Comparison of ENCODE assay signal across 8 mouse cellular contexts in genomic region chr6:84425823-84426222, GRCm38 (mm10).
A peak's percentile ranks its signal among the peaks of the same experiment; 100 is the strongest.
DNase-seq lines count a peak whose midpoint lies in the region; ATAC-seq and TF ChIP-seq lines count a peak whose summit lies in the region.

No protein-coding gene starts in this region.

- no peaks in the 10 kb centered on the region for H3K36me3 ChIP-seq in kidney, embryonic 15.5 days
- no peaks in the 10 kb centered on the region for H3K36me3 ChIP-seq in liver, embryonic 14.5 days (replicated peaks; ENCODE audit: control insufficient read depth, insufficient read depth, low read depth)
- no peaks in the 10 kb centered on the region for H3K36me3 ChIP-seq in stomach, embryonic 16.5 days (ENCODE audit: control insufficient read depth, insufficient read depth, low read length)

- ATAC-seq in kidney, embryonic 15.5 days (replicated peaks; ENCODE audit: low FRiP score), result no peak
- peak; percentile 62 for ATAC-seq in Patski
- peak; percentile 63 to 69; a peak in 3 of 4 replicates for ATAC-seq in hematopoietic stem cell, adult 5-6 weeks (replicated peaks in 1 of 2; ENCODE audit: insufficient read depth in 1 of 2, low FRiP score in 2 of 2, low TSS enrichment in 1 of 2, low read depth in 1 of 2, poor library complexity in 2 of 2, severe bottlenecking in 2 of 2)
- ATAC-seq in liver, embryonic 14.5 days (ENCODE audit: insufficient read depth), result no peak
- ATAC-seq in stomach, embryonic 16.5 days (ENCODE audit: insufficient read depth, low FRiP score), result peak; percentile 39; the same call in 1 of the 2 replicates

- 39% methylated on average over 4 of the region's 4 CpGs for WGBS in kidney, embryonic 15.5 days
- WGBS in liver, embryonic 14.5 days (ENCODE audit: insufficient replicate concordance), result 37% methylated on average over 4 of the region's 4 CpGs
- 38% methylated on average over 4 of the region's 4 CpGs for WGBS in stomach, embryonic 16.5 days

- TF ChIP-seq EP300 in liver, embryonic 14.5 days (IDR thresholded peaks at IDR 0.05; ENCODE audit: low read depth), result no peak

- CTCF ChIA-PET in Patski (lab: Charles Lee), result interaction anchor here (1.0 to 3.3 kb wide), 2 partner anchors 18 to 165 kb away, joined by 3 to 20 read pairs; no protein-coding TSS in a partner anchor

- H3K4me2 ChIP-seq in kidney, embryonic 15.5 days, result no peak overlapping the region
- H3K4me2 ChIP-seq in liver, embryonic 14.5 days (ENCODE audit: low read depth), result no peak overlapping the region
- no peak overlapping the region for H3K4me2 ChIP-seq in stomach, embryonic 16.5 days (ENCODE audit: low read depth, low read length)

- H3K9ac ChIP-seq in kidney, embryonic 15.5 days, result no peak overlapping the region
- H3K9ac ChIP-seq in liver, embryonic 14.5 days (replicated peaks), result no peak overlapping the region
- no peak overlapping the region for H3K9ac ChIP-seq in stomach, embryonic 16.5 days (ENCODE audit: low read length)

- no peak overlapping the region for H3K27ac ChIP-seq in kidney, embryonic 15.5 days
- no peak overlapping the region for H3K27ac ChIP-seq in liver, embryonic 14.5 days
- H3K27ac ChIP-seq in stomach, embryonic 16.5 days (ENCODE audit: low read length), result no peak overlapping the region

- peak; percentile 15 for DNase-seq in kidney, adult 18-20 months
- no peak for DNase-seq in Patski (ENCODE audit: low read depth, low spot score)
- peak; percentile 71 to 84 for DNase-seq in cerebellum, postnatal 25 days
- DNase-seq in liver, embryonic 14.5 days (ENCODE audit: low read depth in 3 of 3, low spot score in 3 of 3), result no peak
- DNase-seq in urinary bladder, postnatal 25 days (ENCODE audit: low spot score), result no peak

- H3K27me3 ChIP-seq in kidney, embryonic 15.5 days, result peaks cover 99% of the 10 kb centered on the region
- H3K27me3 ChIP-seq in Patski, result peaks cover 15% of the 10 kb centered on the region
- no peaks in the 10 kb centered on the region for H3K27me3 ChIP-seq in liver, embryonic 14.5 days (ENCODE audit: control insufficient read depth, insufficient read depth, low read length)
- H3K27me3 ChIP-seq in stomach, embryonic 16.5 days (ENCODE audit: control insufficient read depth, insufficient read depth, low read length), result no peaks in the 10 kb centered on the region; the same call in 1 of the 2 replicates

- no peak overlapping the region for H3K4me3 ChIP-seq in kidney, embryonic 15.5 days (replicated peaks)
- H3K4me3 ChIP-seq in liver, embryonic 14.5 days (ENCODE audit: insufficient read depth in 1 of 2, low read depth in 2 of 2, low read length in 2 of 2), result no peak overlapping the region
- no peak overlapping the region for H3K4me3 ChIP-seq in stomach, embryonic 16.5 days (replicated peaks; ENCODE audit: low read length)

- peak; percentile 93 for TF ChIP-seq CTCF in Patski (IDR thresholded peaks at IDR 0.05)
- peak; percentile 71 for TF ChIP-seq CTCF in liver, embryonic 14.5 days (IDR thresholded peaks at IDR 0.05; ENCODE audit: low read depth)

- in situ Hi-C loops in Patski (cut with MboI; ENCODE audit: low pct_unique_long_range_greater_than_20kb), result no loop called here

- no peaks in the 10 kb centered on the region for H3K4me1 ChIP-seq in kidney, embryonic 15.5 days
- H3K4me1 ChIP-seq in liver, embryonic 14.5 days (replicated peaks; ENCODE audit: control insufficient read depth in 2 of 2, insufficient read depth in 2 of 2, low read length in 1 of 2), result no peaks in the 10 kb centered on the region
- no peaks in the 10 kb centered on the region for H3K4me1 ChIP-seq in stomach, embryonic 16.5 days (ENCODE audit: control insufficient read depth, insufficient read depth, low read length)

- POLR2A ChIA-PET in Patski (lab: Charles Lee), result no interaction called here

- no peaks in the 10 kb centered on the region for H3K9me3 ChIP-seq in kidney, embryonic 15.5 days (replicated peaks)
- no peaks in the 10 kb centered on the region for H3K9me3 ChIP-seq in liver, embryonic 14.5 days (ENCODE audit: control insufficient read depth, low read length)
- H3K9me3 ChIP-seq in stomach, embryonic 16.5 days (replicated peaks; ENCODE audit: control insufficient read depth, low read length), result no peaks in the 10 kb centered on the region

Comparison
In these comparisons a context has a peak if more than half of its experiments do, and no peak if none do; other contexts are left out.
1. DNase-seq: peak in kidney, adult 18-20 months (single experiment) and cerebellum, postnatal 25 days (2 of 2); none in Patski (single experiment), liver, embryonic 14.5 days (0 of 3) and urinary bladder, postnatal 25 days (single experiment).
2. ATAC-seq: peak in Patski (single experiment), hematopoietic stem cell, adult 5-6 weeks (2 of 2) and stomach, embryonic 16.5 days (single experiment); none in kidney, embryonic 15.5 days (single experiment) and liver, embryonic 14.5 days (single experiment).